Mouse (Mus musculus) lung, adult 2 months (tissue): ENCODE results near the gene Kalrn. TPM values are rescaled to one million over a fixed set of nuclear protein-coding genes. Genes with fewer than 3 reads are reported as not detected.

Experiments
- DNase-seq: peaks from one replicate; pipeline ENCODE4 v3.0.0; 2022
- H3K4me1 ChIP-seq: fragments of 200-500 bp; 2 replicates; pipeline ENCODE4 v1.6.1; 2011; ENCODE audit warnings: low read length; ENCODE audit not compliant: control insufficient read depth, insufficient read depth
- H3K4me3 ChIP-seq: fragments of 200-500 bp; replicated peaks from 2 replicates; pipeline ENCODE3; 2011; ENCODE audit warnings: low read depth, mild to moderate bottlenecking, control low read depth, low read length; ENCODE audit errors: extremely low read depth
- CTCF ChIP-seq: fragments of 200-500 bp; IDR thresholded peaks from 2 replicates; pipeline ENCODE4 v1.5.1; 2011; ENCODE audit warnings: mild to moderate bottlenecking, low read length, control low read depth; ENCODE audit not compliant: insufficient read depth
- POLR2A ChIP-seq: fragments of 200-500 bp; IDR thresholded peaks from 2 replicates; pipeline ENCODE4 v1.6.1; 2011; ENCODE audit warnings: low read depth, mild to moderate bottlenecking, control low read depth, low read length, borderline replicate concordance; ENCODE audit errors: extremely low read depth
- WGBS: fragments of 180-500 bp; shearing (Covaris S2); methylation state at CpG from one replicate; pipeline ENCODE4 v1.1.7; 2018; 5-methylcytosine and 5-hydroxymethylcytosine counted together
- polyA plus RNA-seq: library from polyadenylated mRNA; depleted of rRNA; stranded (reverse); fragments of >200 nt; gene quantifications from 2 replicates; pipeline ENCODE4 v1.2.3, GENCODE M21; 2012

Kalrn gene
- polyA plus RNA-seq, 1 experiment, result 11.8 TPM

DNA sequence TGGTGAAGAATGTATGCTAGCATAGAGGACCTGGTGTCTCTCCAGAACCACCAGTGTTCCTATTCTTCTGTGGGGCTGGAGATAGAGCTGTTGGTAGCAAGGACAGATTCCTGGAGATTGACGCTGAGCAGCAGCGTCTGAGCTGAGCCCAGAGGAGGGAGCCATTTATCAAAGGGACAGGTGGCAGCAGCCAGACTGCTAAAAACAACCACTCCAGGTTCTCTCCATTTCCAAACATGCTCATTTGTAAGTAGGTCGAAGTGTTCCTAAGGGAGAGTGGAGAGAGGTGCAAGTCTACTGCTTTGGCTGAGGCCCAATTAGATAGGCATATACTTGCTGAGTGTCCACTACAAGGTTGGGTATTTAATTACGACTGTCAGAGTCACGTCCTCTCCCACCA lies 470.6 kb downstream of the Kalrn start:
- TF ChIP-seq CTCF (no peak), POLR2A (no peak)
- no peak overlapping the region for H3K4me3 ChIP-seq
- DNase-seq, result no peak
- H3K4me1 ChIP-seq, result no peaks in the 10 kb centered on the region
- 50% methylated on average over 5 of the region's 5 CpGs for WGBS

GRCm38 (mm10) chr16:34099795-34100194 lies 473.5 kb downstream of the Kalrn start:
- no peak for DNase-seq
- no peaks in the 10 kb centered on the region for H3K4me1 ChIP-seq
- 0 out of 2 replicates have a peak, but pooled peaks have one; percentile 5 for TF ChIP-seq CTCF
- TF ChIP-seq POLR2A, result no peak
- 66% methylated on average over 3 of the region's 3 CpGs for WGBS
- H3K4me3 ChIP-seq, result no peak overlapping the region

DNA sequence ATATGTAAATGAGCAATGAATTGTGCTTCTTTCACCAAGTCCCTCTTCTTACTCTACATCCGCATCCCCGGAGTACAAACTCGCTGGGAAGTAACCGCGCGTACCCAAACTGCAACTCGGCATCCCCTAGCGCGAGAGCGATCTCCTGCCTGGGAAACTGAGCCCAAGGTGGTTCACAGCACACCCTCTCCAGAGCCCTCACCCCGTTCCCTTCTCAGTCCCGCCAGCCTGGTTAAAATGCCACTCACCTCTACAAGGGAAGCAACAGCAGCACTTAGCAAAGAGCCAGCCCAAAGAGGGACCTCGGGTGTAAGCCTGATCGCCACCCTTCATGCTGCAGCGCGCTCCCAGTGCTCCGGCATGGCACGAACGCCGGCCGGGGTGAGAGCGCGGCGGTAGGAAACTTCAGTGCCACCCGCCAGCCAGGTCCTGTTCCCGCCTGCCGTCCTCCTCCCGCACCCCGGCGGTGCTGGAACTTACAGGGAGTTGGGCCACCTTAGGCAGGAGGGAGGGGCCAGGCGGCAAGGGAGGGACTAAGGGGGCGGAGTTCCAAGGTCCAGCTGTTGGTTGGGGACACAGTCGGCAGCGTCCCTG lies 477.7 kb downstream of the Kalrn start:
- DNase-seq, result peak; percentile 75
- Histone ChIP-seq H3K4me3 (peak overlapping the region; percentile 68), H3K4me1 (peaks cover 3% of the 10 kb centered on the region; the same call in 1 of the 2 replicates)
- no peak for TF ChIP-seq CTCF
- peak; percentile 54; the same call in 1 of the 2 replicates for TF ChIP-seq POLR2A
- under 1% methylated on average over 34 of the region's 34 CpGs for WGBS

DNA sequence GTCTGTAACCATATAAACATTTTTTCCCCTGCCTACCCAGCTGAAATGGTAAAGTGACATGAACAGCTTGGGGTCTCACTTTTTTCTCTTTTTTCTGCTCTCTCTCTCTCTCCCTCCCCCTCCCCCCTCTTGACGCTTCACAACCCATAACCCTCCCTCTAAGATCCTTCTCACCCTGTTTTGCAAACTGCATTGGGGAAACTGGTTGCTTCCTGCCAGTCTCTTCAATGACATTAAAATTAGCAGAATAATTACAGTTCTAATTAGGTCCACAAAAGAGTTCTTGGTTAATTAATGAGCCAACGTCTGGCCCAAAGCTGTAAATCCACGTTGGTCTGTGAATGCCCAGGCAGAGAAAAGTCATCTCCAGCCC lies 478.3 kb downstream of the Kalrn start:
- Histone ChIP-seq H3K4me1 (peaks cover 3% of the 10 kb centered on the region; the same call in 1 of the 2 replicates), H3K4me3 (peak overlapping the region; percentile 68)
- no peak for TF ChIP-seq CTCF
- TF ChIP-seq POLR2A, result no peak
- WGBS, result 3% methylated on average over 3 of the region's 3 CpGs
- DNase-seq, result no peak

- WGBS, result 2% methylated on average over 16 of the region's 16 CpGs
- peak; percentile 35 for DNase-seq
- TF ChIP-seq CTCF, result no peak
- no peak for TF ChIP-seq POLR2A
- Histone ChIP-seq H3K4me1 (peaks cover 3% of the 10 kb centered on the region; the same call in 1 of the 2 replicates), H3K4me3 (peak overlapping the region; percentile 47)
Observed at GRCm38 (mm10) chr16:34094446-34095092, 478.8 kb downstream of the Kalrn start.

GRCm38 (mm10) chr16:34093734-34094445 lies 479.4 kb downstream of the Kalrn start:
- peaks cover 3% of the 10 kb centered on the region; the same call in 1 of the 2 replicates for H3K4me1 ChIP-seq
- WGBS, result 11% methylated on average over 14 of the region's 14 CpGs
- peak overlapping the region; percentile 47 for H3K4me3 ChIP-seq
- TF ChIP-seq POLR2A, result no peak
- TF ChIP-seq CTCF, result no peak
- no peak for DNase-seq

- Histone ChIP-seq H3K4me3 (no peak overlapping the region), H3K4me1 (peaks cover 3% of the 10 kb centered on the region; the same call in 1 of the 2 replicates)
- TF ChIP-seq CTCF, result no peak
- TF ChIP-seq POLR2A, result no peak
- WGBS, result 63% methylated on average over 8 of the region's 8 CpGs
- no peak for DNase-seq
Observed at GRCm38 (mm10) chr16:34089528-34090095, 483.7 kb downstream of the Kalrn start.

- DNase-seq, result no peak
- peaks cover 1% of the 10 kb centered on the region; the same call in 1 of the 2 replicates for H3K4me1 ChIP-seq
- no peak for TF ChIP-seq CTCF
- TF ChIP-seq POLR2A, result no peak
- no peak overlapping the region for H3K4me3 ChIP-seq
- 84% methylated on average over 3 of the region's 3 CpGs for WGBS
Observed at GRCm38 (mm10) chr16:34089022-34089421, 484.3 kb downstream of the Kalrn start.

GRCm38 (mm10) chr16:34088331-34088730 lies 485.0 kb downstream of the Kalrn start:
- WGBS, result 34% methylated on average over 4 of the region's 4 CpGs
- TF ChIP-seq POLR2A (no peak), CTCF (no peak)
- no peak for DNase-seq

More at GRCm38 (mm10) chr16:34088331-34088730, 485.0 kb downstream of the Kalrn start:
- Histone ChIP-seq H3K4me1 (no peaks in the 10 kb centered on the region), H3K4me3 (no peak overlapping the region)
